In genomic region chr12:57534879-57535611, GRCm38 (mm10) we compare ENCODE assay signal across 10 mouse cellular contexts. TPM values are rescaled to one million over a fixed set of nuclear protein-coding genes. Genes with fewer than 3 reads are reported as not detected.
DNase-seq lines count a peak whose midpoint lies in the region; ATAC-seq and TF ChIP-seq lines count a peak whose summit lies in the region.
"Had no signal": no experiment of that assay in that cellular context is flagged by ENCODE, and none has a peak within 500 bp of the region (broad histone marks: within the 10 kb centered on the region; RNA-seq: fewer than 3 reads in every experiment).

No protein-coding gene starts in this region.

- H3K27me3 ChIP-seq in kidney, embryonic 15.5 days = peaks cover 95% of the 10 kb centered on the region
- peaks cover 14% of the 10 kb centered on the region for H3K27me3 ChIP-seq in kidney, adult 2 months (replicated peaks; ENCODE audit: control insufficient read depth, insufficient read depth, low read length)
- peaks cover 97% of the 10 kb centered on the region for H3K27me3 ChIP-seq in hindbrain, embryonic 14.5 days (ENCODE audit: control insufficient read depth, insufficient read depth, low read length)
- H3K27me3 ChIP-seq in lung, embryonic 15.5 days = peaks cover 83% of the 10 kb centered on the region
- H3K27me3 ChIP-seq in stomach, embryonic 14.5 days (ENCODE audit: control insufficient read depth, insufficient read depth, low read length) = peaks cover 25% of the 10 kb centered on the region

- peaks cover 22% of the 10 kb centered on the region for H3K4me1 ChIP-seq in kidney, embryonic 15.5 days
- no peaks in the 10 kb centered on the region for H3K4me1 ChIP-seq in kidney, adult 2 months (ENCODE audit: control insufficient read depth, insufficient read depth, low read length)
- H3K4me1 ChIP-seq in hindbrain, embryonic 14.5 days (replicated peaks; ENCODE audit: control insufficient read depth, insufficient read depth, low read length) = no peaks in the 10 kb centered on the region
- H3K4me1 ChIP-seq in lung, embryonic 15.5 days = peaks cover 5% of the 10 kb centered on the region; the same call in 1 of the 2 replicates
- no peaks in the 10 kb centered on the region; the same call in 1 of the 2 replicates for H3K4me1 ChIP-seq in stomach, embryonic 14.5 days (ENCODE audit: control insufficient read depth, insufficient read depth, low read length)

- under 1% methylated on average over 38 of the region's 39 CpGs for WGBS in kidney, embryonic 15.5 days
- WGBS in kidney, adult 2 months = 3% methylated on average over 39 of the region's 39 CpGs
- 1% methylated on average over 39 of the region's 39 CpGs for WGBS in hindbrain, embryonic 14.5 days
- 2% methylated on average over 36 of the region's 39 CpGs for WGBS in lung, embryonic 15.5 days
- WGBS in stomach, embryonic 14.5 days = 3% methylated on average over 38 of the region's 39 CpGs

- H3K9ac ChIP-seq in kidney, embryonic 15.5 days = no peak overlapping the region
- no peak overlapping the region for H3K9ac ChIP-seq in hindbrain, embryonic 14.5 days
- peak overlapping the region; percentile 43; the same call in 1 of the 2 replicates for H3K9ac ChIP-seq in lung, embryonic 15.5 days
- 0 out of 2 replicates have a peak overlapping the region, but pooled peaks have one; percentile 15 for H3K9ac ChIP-seq in stomach, embryonic 14.5 days (replicated peaks; ENCODE audit: low read depth, low read length)

- peak; percentile 71 for ATAC-seq in kidney, embryonic 15.5 days (replicated peaks; ENCODE audit: low FRiP score)
- peak; percentile 58; the same call in 1 of the 2 replicates for ATAC-seq in hindbrain, embryonic 14.5 days (ENCODE audit: low FRiP score)
- peak; percentile 88 for ATAC-seq in lung, embryonic 15.5 days (ENCODE audit: borderline replicate concordance, extremely low read depth, low FRiP score, low TSS enrichment)
- ATAC-seq in stomach, embryonic 14.5 days (ENCODE audit: insufficient number of reproducible peaks, insufficient read depth, low FRiP score, low read depth) = peak; percentile 92

- DNase-seq in kidney, adult 2 months = no peak
- no peak for DNase-seq in hindbrain, embryonic 14.5 days (ENCODE audit: low spot score)
- no peak for DNase-seq in adrenal gland, adult 2 months
- no peak for DNase-seq in adipocyte (ENCODE audit: low spot score)
- DNase-seq in MN1 (ENCODE audit: low spot score) = no peak

- H3K9me3 ChIP-seq in kidney, embryonic 15.5 days (replicated peaks) = no peaks in the 10 kb centered on the region
- H3K9me3 ChIP-seq in hindbrain, embryonic 14.5 days (ENCODE audit: control insufficient read depth, low read length) = no peaks in the 10 kb centered on the region
- H3K9me3 ChIP-seq in lung, embryonic 15.5 days = no peaks in the 10 kb centered on the region
- no peaks in the 10 kb centered on the region for H3K9me3 ChIP-seq in stomach, embryonic 14.5 days (ENCODE audit: control insufficient read depth, low read depth, low read length)

- TF ChIP-seq POLR2A in kidney, adult 2 months (IDR thresholded peaks at IDR 0.05; ENCODE audit: low read depth, low read length) = no peak

- no peak overlapping the region for H3K27ac ChIP-seq in kidney, embryonic 15.5 days
- no peak overlapping the region for H3K27ac ChIP-seq in kidney, adult 2 months (ENCODE audit: insufficient read depth, low read depth, low read length)
- H3K27ac ChIP-seq in hindbrain, embryonic 14.5 days = no peak overlapping the region
- H3K27ac ChIP-seq in lung, embryonic 15.5 days = peak overlapping the region; percentile 95
- H3K27ac ChIP-seq in stomach, embryonic 14.5 days (ENCODE audit: low read length) = peak overlapping the region; percentile 91
- H3K27ac ChIP-seq: macrophage had no signal

- no peaks in the 10 kb centered on the region for H3K36me3 ChIP-seq in kidney, embryonic 15.5 days
- no peaks in the 10 kb centered on the region for H3K36me3 ChIP-seq in kidney, adult 2 months (ENCODE audit: control insufficient read depth, insufficient read depth, low read length)
- H3K36me3 ChIP-seq in hindbrain, embryonic 14.5 days (replicated peaks; ENCODE audit: control insufficient read depth, insufficient read depth) = no peaks in the 10 kb centered on the region
- no peaks in the 10 kb centered on the region for H3K36me3 ChIP-seq in lung, embryonic 15.5 days
- no peaks in the 10 kb centered on the region for H3K36me3 ChIP-seq in stomach, embryonic 14.5 days (ENCODE audit: control insufficient read depth, insufficient read depth, low read length)

- peak overlapping the region; percentile 24; the same call in 1 of the 2 replicates for H3K4me2 ChIP-seq in kidney, embryonic 15.5 days
- H3K4me2 ChIP-seq in hindbrain, embryonic 14.5 days (replicated peaks) = no peak overlapping the region
- H3K4me2 ChIP-seq in lung, embryonic 15.5 days = peak overlapping the region; percentile 44
- peak overlapping the region; percentile 17; the same call in 1 of the 2 replicates for H3K4me2 ChIP-seq in stomach, embryonic 14.5 days (replicated peaks; ENCODE audit: low read depth, low read length)

- TF ChIP-seq CTCF in kidney, adult 2 months (conservative IDR thresholded peaks at IDR 0.05; ENCODE audit: insufficient read depth, insufficient read length, low read depth, low read length) = no peak

- H3K4me3 ChIP-seq in kidney, embryonic 15.5 days (replicated peaks) = peak overlapping the region; percentile 10; the same call in 1 of the 2 replicates
- no peak overlapping the region for H3K4me3 ChIP-seq in kidney, adult 2 months (ENCODE audit: insufficient read depth, low read depth, low read length)
- H3K4me3 ChIP-seq in hindbrain, embryonic 14.5 days (replicated peaks; ENCODE audit: low read length) = no peak overlapping the region
- H3K4me3 ChIP-seq in lung, embryonic 15.5 days = peak overlapping the region; percentile 5; the same call in 1 of the 2 replicates
- H3K4me3 ChIP-seq in stomach, embryonic 14.5 days (ENCODE audit: low read depth, low read length) = no peak overlapping the region

RNA-seq across cellular contexts. Expression of gene Foxa1, which starts 11.7 kb away (rescaled TPM):
- 0.93 and 1.0 TPM in 2 replicates for polyA plus RNA-seq in kidney, embryonic 15.5 days (2015; fragmentation: Nextera tagmentation; extraction: Ambion mirVana)
- 0.67 and 0.98 TPM in 2 replicates for polyA plus RNA-seq in kidney, adult 2 months (2012; rRNA removed)
- 1.1 and 1.2 TPM in 2 replicates for polyA plus RNA-seq in hindbrain, embryonic 14.5 days (2014; fragmentation: Nextera tagmentation; extraction: Ambion mirVana)
- polyA plus RNA-seq in lung, embryonic 15.5 days (2015; fragmentation: Nextera tagmentation; extraction: Ambion mirVana) = 14.8 and 18.0 TPM in 2 replicates
- 19.6 and 20.0 TPM in 2 replicates for polyA plus RNA-seq in stomach, embryonic 14.5 days (2014; fragmentation: Nextera tagmentation; extraction: Ambion mirVana)
- not detected for total RNA-seq in adrenal gland, adult 2 months (2021)
- polyA plus RNA-seq in adrenal gland, adult 2 months (2012; rRNA removed) = 0.03 TPM in 1 of 2 replicates, not detected in the other
- polyA plus RNA-seq: cortical plate, adult 2 months; macrophage had no signal

RNA-seq across cellular contexts. Expression of gene Ttc6, which starts 28.9 kb away (rescaled TPM):
- polyA plus RNA-seq in kidney, embryonic 15.5 days (2015; fragmentation: Nextera tagmentation; extraction: Ambion mirVana) = 0.21 and 0.35 TPM in 2 replicates
- 0.02 and 0.15 TPM in 2 replicates for polyA plus RNA-seq in kidney, adult 2 months (2012; rRNA removed)
- polyA plus RNA-seq in hindbrain, embryonic 14.5 days (2014; fragmentation: Nextera tagmentation; extraction: Ambion mirVana) = 0.96 and 1.6 TPM in 2 replicates
- 5.9 and 7.4 TPM in 2 replicates for polyA plus RNA-seq in lung, embryonic 15.5 days (2015; fragmentation: Nextera tagmentation; extraction: Ambion mirVana)
- polyA plus RNA-seq in stomach, embryonic 14.5 days (2014; fragmentation: Nextera tagmentation; extraction: Ambion mirVana) = 9.0 and 11.4 TPM in 2 replicates
- total RNA-seq in adrenal gland, adult 2 months (2021) = not detected
- not detected in 2 replicates for polyA plus RNA-seq in adrenal gland, adult 2 months (2012; rRNA removed)
- polyA plus RNA-seq: macrophage had no signal

Comparison
In these comparisons a context has a peak if more than half of its experiments do, and no peak if none do; other contexts are left out.
1. H3K4me3 ChIP-seq: peak in kidney, embryonic 15.5 days (single experiment) and lung, embryonic 15.5 days (single experiment); none in kidney, adult 2 months (single experiment), hindbrain, embryonic 14.5 days (single experiment) and stomach, embryonic 14.5 days (single experiment).
2. H3K27ac ChIP-seq: peak in lung, embryonic 15.5 days (single experiment) and stomach, embryonic 14.5 days (single experiment); none in kidney, embryonic 15.5 days (single experiment), kidney, adult 2 months (single experiment) and hindbrain, embryonic 14.5 days (single experiment).
3. H3K9ac ChIP-seq: peak in lung, embryonic 15.5 days (single experiment) and stomach, embryonic 14.5 days (single experiment); none in kidney, embryonic 15.5 days (single experiment) and hindbrain, embryonic 14.5 days (single experiment).
4. Peak in every context shown above with its lines, with median percentiles within 50 percentile points of each other: ATAC-seq.